Mouse (Mus musculus) erythroblast, adult 5-6 weeks (primary cell): ENCODE results near the gene Cox4i1. TPM values are rescaled to one million over a fixed set of nuclear protein-coding genes. Genes with fewer than 3 reads are reported as not detected.
"Not testable (repeated sequence)": the region's sequence is repeated elsewhere in the genome, so short reads cannot be mapped to it uniquely, and the experiment has no call there.

Experiments
- ATAC-seq: replicated peaks from 2 replicates; pipeline ENCODE4 v1.8.0; 2016; ENCODE audit warnings: moderate number of reproducible peaks, mild to moderate bottlenecking, moderate TSS enrichment, inconsistent platforms; ENCODE audit not compliant: poor library complexity, low FRiP score, severe bottlenecking
- total RNA-seq, 2 experiments: library from RNA; stranded (forward) in 1 of 2; stranded (reverse) in 1 of 2; fragments of 150-400 nt in 1 of 2; fragments of 200-764, 138-1000 nt in 1 of 2; gene quantifications; 2 replicates each; pipeline versions ENCODE4 v1.2.3 to v1.2.4; 2015 to 2017; ENCODE audit warnings: low replicate concordance in 2 of 2

Gene Cox4i1
- total RNA-seq, 2 experiments from 2014 or later = 101 to 289 TPM

DNA sequence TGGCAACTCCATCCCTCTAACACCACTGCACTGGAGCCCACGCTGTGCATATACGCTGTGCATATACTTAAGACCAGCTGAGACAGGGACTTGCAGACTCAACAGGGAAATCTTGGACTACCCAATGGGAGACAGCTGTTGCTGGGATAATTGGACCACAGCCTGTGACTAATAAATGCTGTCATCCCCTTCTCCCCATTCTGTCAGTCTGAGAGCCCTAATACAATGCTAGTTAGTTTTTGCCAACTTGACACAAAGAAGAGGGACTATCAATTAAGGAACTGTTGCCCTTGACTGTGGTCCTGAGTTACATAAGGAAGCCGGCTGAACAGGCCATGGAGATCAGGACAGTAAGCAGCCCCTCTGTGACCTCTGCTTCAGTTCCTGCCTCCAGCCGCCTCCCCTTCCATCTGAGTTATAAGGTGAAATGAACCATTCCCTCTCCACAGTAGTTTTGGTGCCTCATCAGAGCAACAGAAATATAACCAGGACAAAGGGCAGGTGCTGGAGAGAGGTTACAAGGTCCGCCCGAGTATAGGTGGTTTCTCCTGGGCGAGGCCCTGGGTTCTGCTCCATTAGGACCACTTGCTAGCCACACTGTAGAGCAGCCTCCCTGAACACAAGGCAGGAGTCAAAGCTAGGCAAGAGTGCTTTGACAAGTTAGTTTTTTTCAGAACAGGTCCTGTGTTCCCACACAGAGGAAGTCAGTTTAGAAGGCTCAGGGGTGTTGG lies 11.5 kb upstream of the Cox4i1 start:
- no peak for ATAC-seq

DNA sequence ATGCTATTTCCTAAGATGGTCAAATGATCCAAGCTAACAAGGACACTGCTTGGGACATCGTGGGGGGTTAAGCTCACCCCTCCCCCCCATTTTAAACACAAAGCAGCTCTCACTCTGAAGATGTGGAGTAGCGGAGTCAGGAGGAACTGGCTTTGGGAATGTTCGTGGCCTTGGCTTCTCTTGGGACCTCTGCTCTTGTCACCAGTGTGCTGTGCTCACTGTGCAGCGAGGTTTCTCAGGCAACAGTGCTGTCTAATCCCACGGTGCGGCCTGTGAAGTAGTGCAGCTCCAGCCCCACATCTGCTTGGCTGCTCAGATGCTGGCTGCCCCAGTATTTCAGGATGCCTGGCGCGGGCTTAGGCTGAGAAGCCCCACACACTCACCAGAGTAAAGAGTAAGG lies 10.6 kb upstream of the Cox4i1 start:
- ATAC-seq = no peak

DNA sequence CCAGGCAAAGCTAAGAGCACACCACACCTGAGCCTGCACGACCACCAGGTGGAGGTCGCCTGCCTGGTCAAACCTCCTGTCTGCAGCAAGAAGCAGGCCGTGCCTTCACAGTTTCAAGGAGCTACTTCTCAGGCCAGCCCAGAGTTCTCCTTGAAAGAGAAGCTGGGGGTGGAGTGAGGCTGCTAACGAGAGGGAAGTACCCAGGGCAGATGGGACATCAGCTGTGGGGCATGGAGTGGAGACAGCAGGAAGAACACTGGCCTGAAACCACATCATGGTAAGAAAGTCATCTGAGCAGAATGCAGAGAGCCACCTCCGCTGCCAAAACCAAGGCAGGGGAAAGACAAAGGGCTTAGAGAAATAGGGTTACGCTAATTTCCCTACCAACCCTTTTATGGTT lies 3.5 kb upstream of the Cox4i1 start:
- no peak for ATAC-seq

DNA sequence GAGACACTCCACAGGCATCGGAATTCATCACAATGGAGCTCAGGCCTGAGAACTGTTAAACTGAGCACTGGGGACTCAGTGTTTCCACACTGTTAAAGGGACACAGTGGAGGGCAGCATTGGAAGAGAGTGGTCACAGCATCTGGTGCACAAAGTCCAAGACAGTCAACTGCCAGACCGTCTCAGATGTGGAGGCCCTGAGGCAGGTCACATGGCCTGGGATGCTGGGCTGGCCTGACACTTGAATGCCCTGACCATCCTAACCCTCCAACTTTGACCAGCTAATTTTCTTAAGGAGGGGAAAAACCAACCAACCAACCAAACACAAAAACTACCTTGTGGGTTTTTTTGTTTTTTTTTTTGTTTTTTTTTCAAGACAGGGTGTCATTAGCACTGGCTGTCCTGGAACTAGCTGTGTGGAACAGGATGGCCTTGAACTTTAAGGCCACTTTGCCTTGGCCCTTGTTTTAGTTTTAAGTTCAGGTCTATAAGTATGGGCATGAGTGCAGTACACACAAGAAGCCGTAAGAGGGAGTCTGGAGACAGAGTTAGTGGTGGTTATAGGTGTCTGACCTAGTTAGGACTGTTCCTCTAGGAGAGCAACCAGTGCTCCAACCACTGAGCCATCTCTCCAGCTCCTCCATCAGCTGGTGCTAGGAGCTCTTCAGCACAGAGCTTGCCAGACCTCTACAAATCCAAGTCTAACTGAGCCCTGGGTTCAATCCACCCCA lies 2.1 kb upstream of the Cox4i1 start:
- peak; percentile 44; the same call in 1 of the 2 replicates for ATAC-seq

DNA sequence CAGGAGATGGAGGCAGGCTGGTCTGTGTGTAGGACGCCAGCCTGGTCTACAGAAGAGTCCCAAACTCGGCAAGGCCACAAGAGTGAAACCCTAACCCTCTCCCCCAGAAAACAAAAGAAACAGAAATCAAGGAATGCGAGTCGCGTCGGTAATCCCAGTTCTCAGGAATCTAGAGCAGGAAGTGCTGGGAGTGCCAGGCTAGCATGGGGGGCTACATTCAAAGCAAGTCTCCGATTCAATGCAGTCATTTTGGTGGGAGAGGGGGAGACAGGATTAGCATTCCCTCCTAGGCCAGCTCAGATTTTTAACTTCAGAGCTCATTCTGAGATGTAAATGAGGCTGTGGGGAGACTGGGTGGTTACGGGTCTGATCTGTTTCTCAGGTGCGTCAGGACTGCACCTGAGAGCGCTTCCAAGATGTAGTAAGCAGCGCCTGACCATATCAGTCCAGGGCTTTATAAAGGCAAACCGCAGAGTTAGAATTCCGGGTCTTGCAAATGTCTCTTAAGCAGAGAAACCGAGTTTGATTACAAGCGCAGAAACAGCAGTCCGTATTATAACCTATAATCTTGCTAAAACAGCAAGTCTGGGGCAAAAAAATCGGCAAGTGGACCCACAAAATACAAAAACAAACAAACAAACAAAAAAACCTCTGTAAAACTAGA lies 1.1 kb upstream of the Cox4i1 start:
- ATAC-seq = 0 out of 2 replicates have a peak, but pooled peaks have one; percentile 20

DNA sequence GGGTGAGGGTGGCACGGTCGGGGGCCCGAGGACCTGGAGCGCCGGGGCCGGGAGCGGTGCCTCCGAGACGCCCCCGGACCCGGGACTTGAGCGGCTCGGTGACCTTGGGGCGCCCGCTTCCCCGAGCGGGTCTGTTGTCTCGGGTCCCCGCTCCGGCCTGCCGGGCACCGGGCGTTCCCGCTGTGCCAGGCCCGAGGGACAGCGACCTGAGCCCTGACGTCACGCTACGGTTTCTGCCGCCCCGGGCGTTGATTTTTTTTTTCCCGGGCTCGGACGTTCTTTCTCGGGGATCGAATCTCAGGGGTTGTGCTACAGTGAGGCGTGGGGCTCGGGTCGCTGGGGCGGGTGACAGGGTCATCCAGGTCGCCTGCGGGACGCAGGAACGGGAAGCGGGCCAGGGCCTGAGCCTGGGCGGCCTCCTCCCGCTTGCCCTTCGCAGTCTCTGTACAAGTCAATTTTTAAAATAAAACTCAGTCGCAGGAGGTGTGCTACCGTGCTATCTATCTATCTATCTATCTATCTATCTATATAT lies 418 bp downstream of the Cox4i1 start, which contains the start of gene Emc8:
Gene Emc8, minus strand, starts transcription at position 200 of the 532 bp plus-strand sequence.
- ATAC-seq = peak; percentile 23

DNA sequence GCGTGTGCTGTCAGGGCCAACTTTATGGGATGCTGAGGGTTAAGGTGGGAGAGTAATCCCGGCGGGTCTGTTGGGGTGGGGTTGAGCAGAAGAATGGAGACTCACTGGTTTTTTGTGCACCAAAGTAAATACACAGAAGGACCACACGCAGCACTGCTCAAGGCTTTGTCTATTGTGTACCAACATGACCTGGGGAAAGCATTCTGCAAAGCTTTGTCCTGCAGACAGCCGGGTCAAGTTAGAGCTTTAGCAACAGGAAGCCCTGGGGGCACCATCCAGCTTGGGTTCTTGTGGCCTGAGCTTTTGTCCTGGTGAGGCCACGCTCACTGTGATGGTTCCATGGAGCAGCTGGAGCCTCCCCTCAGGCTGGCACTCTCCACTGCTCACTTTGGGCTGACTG lies 3.8 kb downstream of the Cox4i1 start:
- no peak for ATAC-seq

DNA sequence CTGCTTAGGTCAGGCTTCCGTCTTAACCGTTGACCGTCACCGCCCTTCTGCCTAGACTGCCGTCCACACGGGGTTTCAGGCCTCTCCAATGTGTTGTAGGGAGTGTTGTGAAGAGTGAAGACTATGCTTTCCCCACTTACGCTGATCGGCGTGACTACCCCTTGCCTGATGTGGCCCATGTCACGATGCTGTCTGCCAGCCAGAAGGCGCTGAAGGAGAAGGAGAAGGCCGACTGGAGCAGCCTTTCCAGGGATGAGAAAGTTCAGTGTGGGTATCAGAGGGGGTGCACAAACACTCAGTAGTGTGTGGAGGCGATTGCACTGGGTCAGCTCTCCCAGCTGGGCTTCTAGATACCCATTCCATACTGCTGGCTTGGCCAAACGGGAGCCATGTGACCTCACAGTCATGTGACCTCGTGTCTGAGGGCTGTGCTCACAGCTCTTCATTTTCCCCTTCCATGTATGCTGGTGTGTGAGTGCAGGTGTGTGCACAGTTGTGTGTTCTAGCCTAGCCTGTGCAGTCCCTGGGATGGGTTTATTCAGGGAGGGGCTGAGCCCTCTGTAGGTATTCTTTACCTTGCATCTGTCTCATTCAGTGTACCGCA lies 4.7 kb downstream of the Cox4i1 start:
- no peak for ATAC-seq

DNA sequence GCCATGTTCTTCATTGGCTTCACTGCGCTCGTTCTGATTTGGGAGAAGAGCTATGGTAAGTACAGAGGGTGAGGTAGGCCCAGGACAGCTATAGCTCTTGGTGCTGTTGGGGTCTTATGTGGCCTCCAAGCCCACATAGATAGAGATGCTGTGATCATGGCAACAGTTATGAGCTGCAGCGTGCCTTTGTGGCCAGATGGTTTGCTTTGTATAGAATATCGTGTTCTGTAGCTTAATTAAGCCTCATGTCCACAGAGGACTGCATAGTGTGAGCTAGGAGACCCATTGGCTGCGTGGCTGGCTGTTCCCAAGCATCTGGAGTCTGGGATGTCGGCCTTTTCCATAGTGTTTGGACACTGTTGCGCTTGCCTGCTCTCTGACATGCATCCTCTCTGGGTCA lies 5.3 kb downstream of the Cox4i1 start:
- no peak for ATAC-seq

DNA sequence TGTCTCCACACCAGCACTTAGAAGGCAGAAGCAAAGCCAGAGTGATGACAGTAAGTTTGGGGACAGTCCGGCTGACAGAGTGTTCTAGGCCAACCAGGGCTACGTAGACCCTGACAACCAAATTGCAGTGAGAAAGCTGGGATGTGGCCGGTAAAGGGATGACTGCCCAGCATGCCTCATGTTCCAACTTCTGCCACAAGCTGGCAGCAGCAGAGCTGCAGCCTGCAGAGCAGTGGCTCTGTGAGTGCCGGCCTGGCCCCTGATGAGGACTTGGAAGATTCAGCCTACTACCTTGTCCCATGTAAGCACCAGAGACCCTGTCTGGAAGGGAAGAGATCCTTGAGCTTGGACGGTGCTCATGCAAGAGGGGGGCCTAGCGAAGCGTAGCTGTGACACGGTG lies 7.7 kb downstream of the Cox4i1 start:
- ATAC-seq = no peak

DNA sequence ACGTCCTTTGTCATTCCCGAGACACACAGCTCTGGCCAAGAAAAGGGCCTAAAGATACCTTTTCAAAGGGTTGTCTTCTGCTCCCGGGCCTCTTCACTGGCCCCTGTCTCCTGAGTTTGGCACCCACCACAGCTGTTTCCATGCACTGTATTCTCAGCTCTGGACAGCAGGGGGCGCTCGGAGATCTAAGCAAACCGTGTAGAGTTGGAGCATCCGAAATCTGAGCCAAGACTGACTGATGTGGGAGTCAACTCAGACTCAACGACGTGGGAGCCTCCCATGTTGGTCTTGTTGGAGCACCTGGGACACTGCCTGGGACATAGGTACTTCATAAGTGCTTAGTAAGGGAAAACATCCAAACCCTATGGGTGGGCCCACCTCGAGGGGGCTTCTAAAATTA lies 10.4 kb downstream of the Cox4i1 start:
- ATAC-seq = peak; percentile 80

DNA sequence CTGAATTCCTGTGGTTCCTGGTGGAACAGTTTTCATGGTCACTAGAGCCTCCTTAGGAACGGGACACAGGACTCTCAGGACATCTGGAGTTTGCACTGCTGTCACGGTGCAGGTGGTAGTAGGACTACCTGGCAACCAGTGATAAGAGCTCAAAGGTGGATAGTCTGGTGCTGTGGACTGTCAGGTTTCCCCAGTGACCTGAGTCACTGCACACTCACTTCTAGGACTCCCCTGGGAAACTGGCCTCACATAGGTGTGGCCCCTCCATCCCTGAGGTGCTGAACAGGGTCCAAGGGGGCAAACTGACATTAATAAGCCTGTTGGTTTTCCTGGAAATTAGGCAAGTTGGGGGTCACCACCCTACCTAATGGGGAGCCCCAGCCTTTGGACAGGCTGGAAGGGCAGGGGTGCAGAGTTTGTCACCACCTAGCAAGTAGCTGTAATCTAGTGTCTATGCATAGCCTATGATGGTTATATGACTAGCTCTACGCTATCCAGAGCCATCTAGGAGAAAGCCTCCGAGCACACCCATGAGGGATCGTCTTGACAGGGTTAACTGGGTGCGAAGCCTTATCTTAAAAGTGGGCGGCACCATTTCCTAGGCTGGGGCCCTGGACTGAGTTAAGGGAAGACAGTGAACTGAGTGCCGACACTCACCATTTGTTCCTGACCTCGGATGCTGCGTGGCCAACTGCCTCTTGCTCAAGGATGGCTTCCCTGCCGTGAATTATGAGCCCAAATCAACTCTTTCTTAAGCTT lies 11.8 kb downstream of the Cox4i1 start:
- ATAC-seq = no peak

DNA sequence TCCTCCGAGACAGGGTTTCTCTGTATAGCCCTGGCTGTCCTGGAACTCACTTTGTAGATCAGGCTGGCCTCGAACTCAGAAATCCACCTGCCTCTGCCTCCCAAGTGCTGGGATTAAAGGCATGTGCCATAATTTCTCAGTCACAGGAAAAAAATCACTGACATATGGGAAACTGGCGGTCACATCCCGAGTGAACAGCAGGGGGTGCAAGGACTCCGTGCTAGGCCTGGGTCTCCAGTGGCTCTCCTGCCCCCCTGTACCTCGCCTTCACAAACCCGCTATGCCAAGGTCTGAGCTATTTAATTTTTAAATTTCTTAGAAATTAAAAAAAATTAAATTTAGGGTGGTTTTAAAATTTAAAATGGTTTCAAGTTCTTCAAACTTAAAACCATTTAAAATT lies 12.4 kb downstream of the Cox4i1 start:
- not testable (repeated sequence) for ATAC-seq

DNA sequence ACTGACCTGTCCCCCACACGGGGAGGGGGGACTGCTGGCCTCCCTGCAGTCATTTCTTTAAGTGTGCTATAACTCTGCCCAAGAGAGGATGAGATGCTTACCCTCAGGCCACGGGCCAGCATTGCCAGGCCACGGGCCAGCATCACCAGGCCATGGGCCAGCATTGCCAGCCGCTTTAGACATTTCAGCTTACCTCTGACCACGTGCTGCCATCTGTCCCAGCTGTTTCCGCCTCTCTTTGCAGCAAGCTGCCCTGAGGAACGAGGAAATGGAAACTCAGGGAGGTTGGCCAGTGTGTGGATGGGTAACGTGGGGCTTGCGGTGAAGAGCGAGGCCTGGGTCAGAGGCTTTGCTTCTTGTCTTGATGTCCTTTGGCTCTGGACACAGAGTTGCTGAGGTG lies 13.1 kb downstream of the Cox4i1 start:
- ATAC-seq = no peak

DNA sequence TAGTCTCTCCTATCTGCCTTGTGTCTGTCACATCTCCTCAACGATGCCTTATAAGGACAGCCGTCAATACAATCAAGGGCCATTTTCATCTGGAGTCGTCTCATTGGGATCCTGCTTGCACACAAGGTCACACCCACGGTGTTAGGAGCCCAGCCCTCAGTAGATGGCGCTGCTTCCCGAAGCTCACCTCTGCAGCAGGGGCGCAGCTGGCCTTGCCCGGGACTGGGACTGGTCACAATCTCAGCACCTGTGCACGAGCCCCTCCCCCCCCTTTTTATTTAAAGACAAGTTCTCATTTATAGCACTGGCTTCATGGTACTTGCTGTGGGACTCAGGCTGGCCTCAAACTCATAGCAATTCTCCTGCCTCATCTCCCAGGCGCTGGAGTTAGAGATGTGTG lies 15.6 kb downstream of the Cox4i1 start:
- ATAC-seq = no peak

DNA sequence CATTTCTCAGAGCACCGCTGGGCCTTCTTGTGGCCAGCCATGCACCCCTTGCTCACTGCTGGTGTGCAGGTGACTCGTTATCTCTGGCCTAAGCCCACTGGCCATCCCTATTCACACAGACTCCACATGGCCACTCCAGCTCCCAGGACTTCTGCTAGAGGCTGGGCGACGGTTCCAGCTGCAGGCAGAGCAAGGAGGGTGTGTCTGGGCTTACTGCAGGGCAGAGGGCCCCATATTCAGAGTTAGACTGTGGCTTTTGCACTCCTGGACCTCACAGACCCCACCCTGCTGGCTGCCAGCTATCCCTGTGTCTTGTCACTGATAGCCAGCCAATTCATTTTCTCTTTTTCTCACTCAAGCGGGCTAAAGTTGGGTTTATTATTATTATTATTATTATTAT lies 16.1 kb downstream of the Cox4i1 start:
- ATAC-seq = no peak

DNA sequence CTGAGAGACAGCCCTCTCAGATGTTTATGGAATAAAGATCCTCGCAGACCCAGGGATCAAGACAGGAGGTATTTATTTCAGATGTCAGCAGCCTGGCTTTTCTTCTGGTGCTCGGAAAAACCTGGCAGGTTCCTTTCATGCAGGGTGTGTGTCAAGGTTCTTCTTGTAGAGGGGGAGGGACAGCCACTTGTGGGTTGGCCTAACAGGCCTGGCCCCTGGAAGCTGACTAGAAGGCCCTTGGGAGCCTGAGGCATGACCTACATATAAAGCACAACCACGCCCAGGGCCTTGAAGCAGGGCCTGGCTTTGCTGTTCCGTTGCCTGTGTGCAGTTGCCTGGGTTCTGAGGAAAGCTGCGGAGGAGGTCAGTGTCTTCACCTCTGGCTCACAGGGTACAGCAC lies 17.1 kb downstream of the Cox4i1 start:
- no peak for ATAC-seq

DNA sequence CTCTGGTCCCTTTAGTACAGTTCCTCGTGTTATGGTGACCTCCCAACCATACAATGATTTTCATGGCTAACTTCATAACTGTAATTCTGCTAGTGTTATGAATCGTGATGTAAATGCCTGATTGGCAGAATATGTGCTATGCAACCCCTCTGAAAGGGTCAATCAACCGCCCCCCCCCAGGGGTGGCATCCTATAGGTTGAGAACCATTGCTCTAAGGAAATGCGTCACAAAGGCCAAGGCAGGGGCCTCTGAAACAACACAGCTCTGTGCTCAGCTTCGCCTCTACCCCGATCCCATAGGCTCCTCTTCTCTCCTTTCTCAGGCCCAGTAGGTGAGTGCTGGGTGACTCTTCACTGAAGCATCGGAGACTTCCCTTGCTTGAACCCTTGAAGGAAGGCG lies 17.6 kb downstream of the Cox4i1 start:
- no peak for ATAC-seq

DNA sequence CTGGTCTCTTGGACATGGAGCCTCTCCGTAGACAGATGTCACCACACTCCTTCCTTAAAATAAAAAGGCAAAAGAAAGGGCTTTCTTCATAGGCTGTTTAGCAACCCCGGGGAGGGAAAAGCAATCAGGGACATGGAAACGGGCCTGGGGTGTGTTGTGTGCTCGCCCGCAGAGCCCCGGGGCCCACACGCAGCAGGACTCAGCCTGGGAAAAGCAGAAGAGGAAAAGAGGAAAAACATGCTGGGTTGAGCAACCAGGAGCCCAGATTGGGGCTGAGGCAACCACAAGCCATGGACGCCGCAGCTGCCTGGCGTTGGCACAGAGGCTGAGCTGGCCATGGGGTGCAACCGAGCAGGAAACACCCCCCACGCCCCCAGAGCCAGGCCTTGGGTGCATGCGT lies 18.0 kb downstream of the Cox4i1 start:
- ATAC-seq = no peak

DNA sequence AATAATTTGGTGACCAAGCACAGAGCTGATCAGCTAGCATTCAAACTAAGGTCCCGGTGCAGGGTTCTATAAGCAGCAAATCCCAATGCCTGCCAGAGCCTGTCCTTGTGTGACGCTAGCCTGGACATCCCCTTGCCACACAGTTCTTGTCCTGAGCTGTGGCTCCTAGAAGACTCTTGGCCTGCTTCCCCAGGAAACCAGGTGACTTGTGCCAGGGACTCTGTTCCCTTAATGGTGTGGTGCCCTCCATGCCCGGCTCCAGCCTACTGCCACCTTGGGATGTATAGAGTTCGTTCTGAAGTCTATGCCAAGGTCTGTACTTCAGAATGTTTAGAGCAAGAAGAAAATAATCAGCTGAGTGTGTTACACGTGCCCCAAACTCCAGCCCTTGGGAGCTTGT lies 18.6 kb downstream of the Cox4i1 start:
- no peak for ATAC-seq
